Mouse (Mus musculus): ENCODE results near the gene Rbm47.

Gene Rbm47

GRCm38 (mm10) chr5:66156431-66156962, 16.4 kb downstream of the Rbm47 start:
- no peak for DNase-seq

DNA sequence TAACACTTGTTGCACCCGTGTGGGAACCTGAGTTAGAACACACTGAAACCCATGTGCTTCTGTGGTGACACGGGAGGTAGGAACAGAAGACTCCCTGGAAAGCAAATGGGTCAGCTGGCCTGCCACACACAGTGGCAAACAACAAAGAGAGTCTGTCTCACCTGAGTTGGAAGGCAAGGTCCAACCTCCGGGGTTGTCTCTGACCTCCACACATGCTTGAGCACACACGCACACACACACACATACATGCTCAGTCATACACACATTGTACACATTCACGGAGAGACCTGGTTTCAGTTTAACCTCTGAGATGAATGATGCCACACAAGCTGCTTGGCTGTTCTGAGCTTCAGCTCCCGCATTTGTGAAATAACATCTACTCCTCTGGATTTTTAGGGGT, 18.3 kb downstream of the Rbm47 start:
- DNase-seq, result no peak

DNA sequence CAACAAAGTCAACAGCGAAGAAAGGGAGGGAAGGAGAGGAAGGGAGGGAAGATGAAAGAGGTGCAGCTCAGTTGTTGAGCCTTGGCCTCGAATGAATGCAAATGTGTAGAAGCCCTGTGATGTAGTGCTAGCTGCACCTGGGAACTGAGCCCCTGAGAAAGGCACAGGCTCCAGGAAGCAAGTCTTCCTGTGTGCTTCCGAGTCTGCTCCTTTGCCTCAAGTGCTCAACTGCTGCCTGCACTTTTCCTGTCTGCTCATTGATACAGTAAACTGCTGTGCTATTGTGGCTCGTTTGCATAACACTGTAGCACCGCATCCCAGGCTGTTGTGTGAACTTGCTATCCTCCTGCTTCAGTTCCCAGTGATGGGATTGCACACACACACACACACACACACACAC, 19.4 kb downstream of the Rbm47 start:
- DNase-seq, result no peak

DNA sequence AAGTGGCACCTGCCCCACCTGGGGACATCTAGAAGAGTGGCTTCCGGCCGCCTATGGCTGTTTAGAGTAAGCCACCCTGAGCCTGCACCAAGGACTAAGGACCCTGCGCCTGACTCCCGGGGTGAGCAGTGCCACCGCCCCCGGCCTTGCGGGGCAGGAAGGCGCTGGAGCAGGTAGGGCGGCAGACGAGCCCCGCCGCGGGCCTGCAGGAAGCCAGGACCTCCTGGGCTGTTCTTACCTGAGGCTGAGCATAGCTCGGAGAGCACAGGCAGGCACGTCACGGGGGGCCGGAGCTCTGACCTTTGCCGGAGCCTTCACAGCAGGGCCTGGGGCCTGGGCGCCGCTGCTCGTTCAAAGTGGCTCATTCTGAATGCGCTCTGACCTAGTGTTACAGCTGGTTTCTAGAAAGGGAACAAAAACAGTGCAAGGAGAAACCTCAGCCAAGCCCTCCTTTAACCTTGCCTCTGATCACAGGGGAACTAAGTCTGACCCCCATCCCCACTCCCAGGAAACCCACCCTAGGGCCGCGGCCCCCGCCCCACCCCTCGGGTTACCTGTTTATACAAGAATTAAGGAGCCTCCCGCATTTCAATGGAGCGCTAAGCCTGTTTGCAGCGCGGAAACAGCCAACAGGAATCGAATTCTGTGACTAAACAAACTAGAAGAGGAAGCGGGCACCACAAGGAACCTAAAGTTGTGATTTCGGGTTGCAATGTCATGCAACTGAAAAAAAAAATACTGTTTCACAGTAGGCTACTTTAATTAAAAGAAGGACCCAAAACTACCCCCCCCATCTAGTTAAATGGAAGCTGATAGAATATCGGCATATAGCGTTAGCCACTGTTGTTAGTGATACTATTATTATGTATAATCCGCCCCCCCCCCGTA, 21.4 kb downstream of the Rbm47 start:
- peak; percentile 65 to 77 for DNase-seq

DNA sequence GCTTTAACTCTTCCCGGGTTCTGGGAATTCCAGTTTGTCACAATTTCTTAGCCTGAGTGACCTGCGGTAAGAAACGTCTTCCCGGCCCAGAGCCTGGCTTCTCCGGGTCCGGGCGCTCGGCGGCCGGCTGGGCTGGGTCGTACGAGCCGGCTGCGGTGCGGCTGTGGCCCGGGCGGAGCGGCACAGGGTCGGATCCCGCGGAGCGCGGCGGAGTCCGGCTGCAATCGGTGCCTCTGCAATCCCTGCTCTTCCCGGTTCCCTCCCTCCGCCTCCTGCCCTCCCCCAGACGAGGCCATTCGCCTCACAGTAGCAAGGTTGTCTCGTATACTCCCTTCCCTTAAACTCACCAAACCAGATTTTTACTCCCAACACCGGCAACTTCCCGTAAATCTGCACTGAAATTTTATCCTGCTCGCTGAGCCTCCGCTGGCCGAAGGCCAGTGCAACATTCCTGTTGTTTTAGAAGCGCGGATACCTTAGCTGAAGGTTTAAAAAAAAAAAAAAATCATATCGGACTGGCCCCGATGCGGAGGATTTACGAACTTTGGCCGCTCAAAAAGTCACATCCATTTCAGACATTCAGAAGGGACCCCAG, 22.1 kb downstream of the Rbm47 start:
- peak; percentile 78 to 87 for DNase-seq

DNA sequence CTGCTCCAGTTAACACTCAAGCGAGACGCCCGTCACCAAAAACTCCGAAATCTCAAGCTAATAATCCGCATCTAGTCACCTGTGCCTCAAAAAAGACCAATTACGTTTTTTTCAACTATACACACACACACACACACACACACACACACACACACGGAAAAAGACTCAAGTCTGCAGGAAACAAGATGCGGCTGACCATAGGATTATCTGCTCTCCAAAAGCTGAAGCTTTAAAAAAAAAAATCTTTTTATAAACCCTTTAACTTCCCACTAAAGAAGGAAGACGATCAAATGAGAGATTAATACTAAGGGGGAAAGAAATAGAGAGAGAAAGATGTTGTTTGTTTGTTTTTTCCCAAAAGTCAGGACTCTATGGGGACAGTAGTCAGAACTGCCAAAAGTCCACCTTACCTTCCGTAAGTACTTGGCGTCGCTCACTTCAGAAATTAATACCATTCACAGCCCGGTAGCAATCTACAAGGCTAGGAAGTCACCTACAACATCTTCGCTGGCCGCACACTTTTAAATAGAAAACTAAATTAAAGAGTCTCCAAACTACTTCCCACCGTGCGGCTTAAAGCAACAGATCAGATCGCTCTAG, 22.7 kb downstream of the Rbm47 start:
- DNase-seq, result peak; percentile 20 to 31

DNA sequence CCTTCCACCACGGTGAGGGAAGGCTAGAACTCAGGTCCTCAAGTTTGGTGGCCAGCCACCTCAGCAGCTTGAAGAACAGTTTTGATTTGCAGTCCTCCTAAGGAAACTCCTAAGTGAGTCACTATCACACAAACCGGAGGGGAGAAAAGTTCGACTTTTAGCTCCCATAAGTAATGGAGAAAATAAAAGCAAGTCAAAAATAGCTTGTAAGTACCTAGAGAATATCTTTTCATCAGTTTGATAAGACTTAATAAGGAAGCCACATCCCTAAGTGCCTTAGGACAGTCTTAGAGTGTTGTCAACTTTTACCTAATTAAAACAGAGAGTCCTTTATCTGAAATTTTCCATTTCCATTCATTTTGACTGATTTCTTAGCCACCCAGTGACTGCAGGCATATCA, 23.3 kb downstream of the Rbm47 start:
- DNase-seq, result no peak

DNA sequence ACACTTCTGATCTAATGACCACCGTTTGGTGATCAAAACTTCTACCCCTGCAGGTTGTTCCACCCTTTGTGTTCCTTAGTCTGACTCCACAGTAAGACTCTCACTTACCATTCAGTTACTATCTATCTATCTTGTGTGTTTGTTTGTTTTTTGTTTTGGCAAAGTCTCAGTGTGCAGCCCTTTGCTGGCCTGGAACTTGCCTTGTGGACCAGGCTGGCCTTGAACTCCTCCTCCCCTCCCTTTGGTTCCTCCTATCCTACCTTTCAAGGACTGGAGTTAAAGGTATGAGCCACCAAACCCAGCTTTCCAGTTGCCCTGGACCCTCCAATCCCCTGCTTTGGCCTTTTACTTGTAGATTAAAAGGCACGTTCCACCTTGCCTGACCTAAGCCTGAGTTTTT, 23.8 kb downstream of the Rbm47 start:
- DNase-seq, result no peak

GRCm38 (mm10) chr5:66147313-66147712, 25.6 kb downstream of the Rbm47 start:
- DNase-seq, result no peak

GRCm38 (mm10) chr5:66145583-66145982, 27.3 kb downstream of the Rbm47 start:
- DNase-seq, result no peak

DNA sequence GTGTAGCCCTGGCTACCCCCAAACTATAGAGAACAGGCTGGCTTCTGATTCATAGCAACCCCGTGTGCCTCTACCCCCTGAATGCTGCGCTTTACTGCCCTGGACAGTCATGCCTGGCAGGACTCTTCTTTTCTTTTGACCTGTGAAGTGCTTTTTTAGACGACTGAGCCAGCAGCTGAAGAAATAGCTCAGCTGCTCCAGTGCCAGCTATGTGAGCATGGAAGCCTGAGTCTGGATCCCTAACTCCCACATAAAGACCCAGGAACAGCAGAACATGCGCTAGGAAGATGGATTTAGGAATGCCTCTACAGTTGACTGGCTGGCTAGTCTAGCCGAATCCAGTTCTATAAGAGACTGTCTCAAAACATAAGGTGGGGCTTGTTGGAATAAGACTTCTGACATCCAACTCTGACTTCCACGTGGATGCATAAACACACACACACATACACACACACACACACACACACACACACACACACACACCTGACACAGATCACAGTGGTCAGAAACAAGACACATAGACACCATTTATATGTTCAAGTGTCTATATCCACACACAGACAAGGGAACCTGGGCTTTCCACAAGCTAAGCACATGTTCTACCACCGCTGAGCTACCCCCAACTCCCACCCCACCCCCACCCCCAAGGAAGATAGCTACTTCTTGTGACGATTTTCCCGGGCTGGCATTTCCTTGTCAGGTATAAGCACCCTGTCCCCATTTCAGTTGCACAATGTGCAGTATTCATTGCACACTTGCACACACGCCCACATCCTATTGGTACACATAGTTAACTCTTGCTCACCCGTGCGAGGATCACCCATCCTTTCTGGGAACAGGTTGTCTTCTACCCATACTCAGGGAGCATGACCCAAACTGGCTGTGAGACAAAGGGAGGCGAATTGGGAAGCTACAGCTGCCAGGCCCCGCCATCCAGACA, 29.6 kb downstream of the Rbm47 start:
- no peak for DNase-seq

DNA sequence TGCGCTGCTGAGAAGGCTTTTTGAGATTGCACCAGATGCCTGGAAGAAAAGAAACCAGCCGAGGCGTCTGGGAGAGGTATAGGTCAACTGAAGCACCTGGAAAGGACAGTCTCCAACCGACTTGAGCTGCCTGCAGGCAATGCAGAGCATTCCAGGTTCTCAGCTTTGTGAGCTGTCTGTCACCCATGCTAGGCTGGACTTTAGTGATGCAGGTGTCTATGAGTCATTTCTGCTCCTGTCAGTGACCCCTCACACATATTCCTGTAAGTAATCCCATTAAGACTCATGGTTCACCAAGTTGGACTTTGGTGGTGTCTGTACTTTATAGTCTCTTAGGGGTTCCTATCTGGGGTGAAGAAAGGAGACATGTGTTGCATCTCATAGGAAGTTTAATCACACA, 31.4 kb downstream of the Rbm47 start:
- DNase-seq, result no peak

- DNase-seq, result no peak
These were observed 33.2 kb downstream of the Rbm47 start for GRCm38 (mm10) chr5:66139634-66140295.

GRCm38 (mm10) chr5:66139171-66139570, 33.7 kb downstream of the Rbm47 start:
- no peak for DNase-seq

- peak in 1 of 2 experiments; percentile 34 for DNase-seq
These were observed 34.3 kb downstream of the Rbm47 start for GRCm38 (mm10) chr5:66138597-66138996.

GRCm38 (mm10) chr5:66137250-66137649, 35.7 kb downstream of the Rbm47 start:
- DNase-seq, result no peak

- DNase-seq, result no peak
These were observed 37.1 kb downstream of the Rbm47 start for GRCm38 (mm10) chr5:66135853-66136210.

DNA sequence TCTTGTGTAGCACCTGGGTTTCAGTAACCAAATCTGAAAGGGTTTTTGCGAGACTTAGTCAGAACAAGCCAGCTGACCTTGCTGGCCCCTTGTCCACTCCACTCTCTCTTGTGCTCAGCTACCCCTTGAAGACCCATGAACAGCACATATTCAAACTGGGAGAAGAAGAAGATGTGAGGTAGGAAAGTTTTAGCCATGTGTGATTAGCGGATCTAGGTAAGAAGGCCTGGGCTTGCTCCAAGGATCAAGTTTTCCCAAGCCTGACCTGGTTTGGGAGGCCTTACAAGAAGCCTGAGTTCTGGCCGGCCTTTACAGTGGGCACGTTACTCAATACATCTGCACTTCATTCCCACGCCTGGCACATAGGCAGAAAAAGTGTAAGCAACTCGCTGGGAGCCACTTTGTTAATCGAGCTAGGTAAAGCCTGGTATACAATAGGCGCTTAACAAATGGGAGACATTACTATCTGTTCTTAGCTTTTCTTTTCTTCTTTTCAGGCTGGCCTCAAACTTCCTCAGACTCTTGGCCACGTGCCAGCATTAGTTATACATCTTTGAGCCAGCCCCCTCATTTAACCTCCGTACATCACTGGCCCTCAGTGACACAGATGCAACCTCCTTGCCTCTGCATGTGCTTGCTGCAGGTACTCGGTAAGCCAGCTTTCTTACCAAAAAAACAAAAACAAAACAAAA, 37.6 kb downstream of the Rbm47 start:
- DNase-seq, result no peak

DNA sequence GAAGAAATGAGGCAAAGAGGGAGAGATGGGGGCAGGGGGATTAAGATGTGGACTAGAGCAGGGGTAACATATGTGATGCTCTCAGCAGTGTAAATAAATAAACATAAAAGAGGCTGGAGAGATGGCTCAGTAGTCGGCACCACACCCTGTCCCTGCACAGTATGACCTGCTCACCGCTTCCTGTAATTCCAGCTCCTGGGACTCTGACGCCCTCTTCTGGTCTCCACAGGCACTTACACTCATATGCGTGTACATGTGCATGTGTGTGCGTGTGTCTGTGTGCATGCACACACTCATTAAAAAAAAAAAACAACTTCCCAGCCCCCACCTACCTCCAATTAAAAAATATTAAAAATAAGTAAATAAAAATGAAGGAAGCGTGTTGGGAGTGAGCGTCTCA, 38.3 kb downstream of the Rbm47 start:
- no peak for DNase-seq

DNA sequence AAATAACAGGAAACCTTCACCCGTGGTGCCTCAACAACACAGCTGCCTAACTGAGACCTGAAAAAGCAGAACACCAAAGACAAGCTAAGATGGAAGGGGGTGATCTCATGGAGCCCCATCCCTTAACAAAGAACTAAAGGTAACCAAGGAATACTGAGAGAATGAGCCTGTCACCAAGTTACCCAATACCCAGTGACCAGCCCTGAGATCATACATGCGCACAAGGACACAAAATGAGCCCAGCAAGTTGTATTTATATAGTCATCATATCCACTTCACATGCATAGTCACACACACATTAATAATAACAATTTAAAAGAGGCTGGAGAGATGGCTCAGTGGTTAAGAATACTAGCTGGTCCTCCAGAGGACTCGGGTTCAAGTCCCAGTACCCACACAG, 44.0 kb downstream of the Rbm47 start:
- DNase-seq, result no peak

DNA sequence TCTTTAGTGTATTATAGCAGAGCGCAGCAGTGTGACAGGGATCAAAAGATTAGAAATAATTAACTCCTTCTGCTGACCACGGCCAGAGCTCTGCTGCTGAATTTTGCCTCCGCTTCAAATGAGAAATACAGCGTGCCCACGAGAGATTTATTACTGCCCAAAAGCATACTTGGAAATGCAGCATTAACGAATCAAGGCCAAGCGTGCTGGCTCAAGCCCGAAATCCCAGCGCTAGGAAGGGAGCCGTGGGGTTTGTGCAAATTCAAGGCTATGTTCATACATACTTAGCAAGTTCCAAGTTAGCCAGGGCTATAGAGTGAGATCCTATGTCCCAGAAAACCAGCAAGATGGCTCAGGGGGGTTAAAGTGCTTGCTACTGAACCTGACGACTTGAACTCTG, 47.5 kb downstream of the Rbm47 start:
- DNase-seq, result peak in 1 of 2 experiments; percentile 32

All from kidney, postnatal 4 days (tissue).